Comparison of ENCODE assay signal across 13 mouse cellular contexts in genomic region chr8:85557601-85557986, GRCm38 (mm10). TPM values are rescaled to one million over a fixed set of nuclear protein-coding genes. Genes with fewer than 3 reads are reported as not detected.
A peak's percentile ranks its signal among the peaks of the same experiment; 100 is the strongest.
DNase-seq lines count a peak whose midpoint lies in the region; ATAC-seq lines count a peak whose summit lies in the region.
"Had no signal": no experiment of that assay in that cellular context is flagged by ENCODE, and none has a peak within 500 bp of the region (broad histone marks: within the 10 kb centered on the region; RNA-seq: fewer than 3 reads in every experiment).

No protein-coding gene starts in this region.

- no peak overlapping the region for H3K27ac ChIP-seq in embryonic facial prominence, embryonic 14.5 days (replicated peaks; ENCODE audit: low read depth, low read length)
- H3K27ac ChIP-seq in forebrain, embryonic 15.5 days (replicated peaks), result no peak overlapping the region
- H3K27ac ChIP-seq: heart, embryonic 13.5 days had no signal

- DNase-seq in heart, adult 11 months, result peak; percentile 84
- DNase-seq in heart, postnatal 25 days (ENCODE audit: low spot score), result no peak
- peak; percentile 35 for DNase-seq in lung, postnatal 36 days
- no peak for DNase-seq in lung, adult 18-20 months
- DNase-seq in embryonic facial prominence, embryonic 14.5 days (ENCODE audit: low spot score), result peak; percentile 27
- DNase-seq in kidney, adult 18-20 months, result no peak
- no peak for DNase-seq in spleen, postnatal 4 days (ENCODE audit: low spot score in 2 of 2)
- DNase-seq: liver, postnatal 0 days; thymus, adult 2 months had no signal

- 34% methylated on average over 3 of the region's 3 CpGs for WGBS in embryonic facial prominence, embryonic 14.5 days
- 77% methylated on average over 3 of the region's 3 CpGs for WGBS in forebrain, embryonic 15.5 days

- H3K9ac ChIP-seq in embryonic facial prominence, embryonic 14.5 days (ENCODE audit: low read depth, low read length), result no peak overlapping the region
- H3K9ac ChIP-seq in forebrain, embryonic 15.5 days (replicated peaks), result no peak overlapping the region
- H3K9ac ChIP-seq: heart, embryonic 13.5 days; liver, postnatal 0 days had no signal

- H3K9me3 ChIP-seq in embryonic facial prominence, embryonic 14.5 days (ENCODE audit: control insufficient read depth, low read length), result no peaks in the 10 kb centered on the region
- no peaks in the 10 kb centered on the region for H3K9me3 ChIP-seq in forebrain, embryonic 15.5 days
- H3K9me3 ChIP-seq: heart, embryonic 13.5 days had no signal

- intact Hi-C loops in heart, postnatal 25 days (cut with DNase I), result loop anchor here (5.0 to 10.0 kb wide), 3 partner anchors 35 to 483 kb away; partner anchors contain the start of gene Dhps

- no peaks in the 10 kb centered on the region for H3K27me3 ChIP-seq in embryonic facial prominence, embryonic 14.5 days (replicated peaks; ENCODE audit: control insufficient read depth, insufficient read depth, low read length)
- no peaks in the 10 kb centered on the region for H3K27me3 ChIP-seq in forebrain, embryonic 15.5 days
- H3K27me3 ChIP-seq: heart, embryonic 13.5 days had no signal

- no peak overlapping the region for H3K4me3 ChIP-seq in embryonic facial prominence, embryonic 14.5 days (ENCODE audit: low read depth, low read length)
- H3K4me3 ChIP-seq in forebrain, embryonic 15.5 days, result no peak overlapping the region
- H3K4me3 ChIP-seq: heart, embryonic 13.5 days had no signal

- no peak overlapping the region for H3K4me2 ChIP-seq in embryonic facial prominence, embryonic 14.5 days (ENCODE audit: low read depth, low read length)
- H3K4me2 ChIP-seq in forebrain, embryonic 15.5 days (replicated peaks), result no peak overlapping the region
- H3K4me2 ChIP-seq: heart, embryonic 13.5 days had no signal

- H3K36me3 ChIP-seq in embryonic facial prominence, embryonic 14.5 days (ENCODE audit: control insufficient read depth, insufficient read depth, low read length), result peaks cover 6% of the 10 kb centered on the region
- no peaks in the 10 kb centered on the region; the same call in 1 of the 2 replicates for H3K36me3 ChIP-seq in forebrain, embryonic 15.5 days

- no peak for ATAC-seq in embryonic facial prominence, embryonic 14.5 days (ENCODE audit: low read depth)
- no peak for ATAC-seq in forebrain, embryonic 15.5 days (replicated peaks)
- ATAC-seq: forebrain, embryonic 14.5 days; intestine, embryonic 16.5 days; liver, postnatal 0 days had no signal

- H3K4me1 ChIP-seq in embryonic facial prominence, embryonic 14.5 days (ENCODE audit: control insufficient read depth, insufficient read depth, low read length), result peaks cover 3% of the 10 kb centered on the region; the same call in 1 of the 2 replicates
- H3K4me1 ChIP-seq in forebrain, embryonic 15.5 days, result peaks cover 24% of the 10 kb centered on the region

RNA-seq across cellular contexts. Expression of gene Dnaja2, which starts 2.5 kb away (rescaled TPM):
- total RNA-seq in heart, postnatal 25 days (2021), result 100 to 1,000 TPM; 220 to 258 TPM
- 149 and 159 TPM in 2 replicates for polyA plus RNA-seq in embryonic facial prominence, embryonic 14.5 days (2014; fragmentation: Nextera tagmentation; extraction: Ambion mirVana)
- 164 and 167 TPM in 2 replicates for polyA plus RNA-seq in forebrain, embryonic 15.5 days (2015; fragmentation: Nextera tagmentation; extraction: Ambion mirVana)

Comparison
In these comparisons a context has a peak if more than half of its experiments do, and no peak if none do; other contexts are left out.
1. DNase-seq: peak in heart, adult 11 months (single experiment), lung, postnatal 36 days (single experiment) and embryonic facial prominence, embryonic 14.5 days (single experiment); none in heart, postnatal 25 days (single experiment), lung, adult 18-20 months (0 of 2), kidney, adult 18-20 months (single experiment) and spleen, postnatal 4 days (0 of 2).